Mouse (Mus musculus) midbrain, embryonic 11.5 days (tissue): Measurements from ENCODE around the gene Col25a1. TPM values are rescaled to one million over a fixed set of nuclear protein-coding genes. Genes with fewer than 3 reads are reported as not detected.
A peak's percentile ranks its signal among the peaks of the same experiment; 100 is the strongest.

ENCODE experiments used
- ATAC-seq: fragments of 200-750 bp; cut with Nextera tagmentation; 2 replicates; pipeline ENCODE4 v1.8.0; 2017; ENCODE audit warnings: moderate TSS enrichment, moderate library complexity; ENCODE audit not compliant: low FRiP score
- DNase-seq: peaks from one replicate; pipeline ENCODE4 v3.0.0; 2015; ENCODE audit warnings: low spot score; ENCODE audit errors: missing footprints
- H3K27ac ChIP-seq: fragments of 300-500 bp; sonication (generic); 2 replicates; pipeline ENCODE4 v1.5.1; 2014; ENCODE audit warnings: low read depth, low read length
- H3K27me3 ChIP-seq: fragments of 300-500 bp; sonication (generic); 2 replicates; pipeline ENCODE4 v1.6.1; 2014; ENCODE audit warnings: mild to moderate bottlenecking, low read length, moderate library complexity, mixed read lengths; ENCODE audit not compliant: control insufficient read depth, insufficient read depth
- H3K36me3 ChIP-seq: fragments of 300-500 bp; sonication (generic); 2 replicates; pipeline ENCODE4 v1.6.1; 2014; ENCODE audit warnings: mild to moderate bottlenecking, low read length, moderate library complexity, mixed read lengths; ENCODE audit not compliant: control insufficient read depth, insufficient read depth
- H3K4me1 ChIP-seq: fragments of 300-500 bp; sonication (generic); 2 replicates; pipeline ENCODE4 v1.6.1; 2014; ENCODE audit warnings: low read length; ENCODE audit not compliant: control insufficient read depth, insufficient read depth
- H3K4me2 ChIP-seq: fragments of 300-500 bp; sonication (generic); 2 replicates; pipeline ENCODE4 v1.6.1; 2014; ENCODE audit warnings: mild to moderate bottlenecking, moderate library complexity
- H3K4me3 ChIP-seq: fragments of 300-500 bp; sonication (generic); 2 replicates; pipeline ENCODE4 v1.5.1; 2014; ENCODE audit warnings: low read depth, low read length
- H3K9ac ChIP-seq: fragments of 300-500 bp; sonication (generic); 2 replicates; pipeline ENCODE4 v1.6.1; 2014; ENCODE audit warnings: low read length
- H3K9me3 ChIP-seq: fragments of 300-500 bp; sonication (generic); 2 replicates; pipeline ENCODE4 v1.6.1; 2016; ENCODE audit warnings: low read length; ENCODE audit not compliant: control insufficient read depth
- WGBS: fragments of 180-500 bp; shearing (Covaris S2); extraction: QIAGEN DNeasy Blood & Tissue Kit; methylation state at CpG from one replicate; pipeline ENCODE4 v1.1.7; 2014; 5-methylcytosine and 5-hydroxymethylcytosine counted together
- polyA plus RNA-seq: library from polyadenylated mRNA; unstranded; fragments of >200 nt; fragmentation: Nextera tagmentation; extraction: Ambion mirVana; gene quantifications from 2 replicates; pipeline ENCODE4 v1.2.1, GENCODE M21; 2014

Gene Col25a1
- polyA plus RNA-seq, 1 experiment from 2014 or later, result 3.0 TPM

DNA sequence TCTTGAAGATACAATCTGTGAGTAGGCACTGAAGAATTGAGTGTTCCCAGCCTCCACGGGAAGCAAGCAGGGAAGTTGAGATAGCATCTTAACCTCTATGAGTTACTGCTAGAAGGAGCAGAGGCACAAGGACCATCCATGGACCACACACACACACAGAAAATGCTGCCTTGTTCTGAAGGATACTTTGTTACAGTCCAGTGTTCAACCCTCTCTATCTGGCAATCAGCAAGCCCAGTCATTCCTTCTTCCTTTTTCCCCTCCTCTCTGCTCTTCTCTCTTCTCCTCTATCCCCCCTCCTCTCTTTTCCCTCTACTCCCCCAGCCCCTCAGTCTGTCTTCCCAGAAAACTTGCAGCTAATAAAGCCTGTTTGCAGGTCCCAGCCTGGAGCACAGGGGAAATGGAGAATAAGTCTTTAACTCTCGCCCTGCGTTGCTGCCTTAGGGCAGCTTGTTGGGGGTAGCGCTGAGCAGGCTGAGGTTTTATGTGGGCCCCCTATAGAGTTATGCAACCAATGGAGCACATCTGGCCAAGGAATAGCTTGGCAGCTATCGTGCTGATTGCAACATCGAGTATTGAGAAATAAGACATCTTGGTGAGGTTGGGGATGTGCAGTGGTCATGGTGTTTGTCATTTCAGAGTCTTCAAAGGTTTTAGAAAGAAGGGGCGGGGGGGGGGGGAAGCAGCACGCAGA, 235.8 kb downstream of the Col25a1 start:
- no peaks in the 10 kb centered on the region for H3K36me3 ChIP-seq
- ATAC-seq (no peak), DNase-seq (no peak)
- no peaks in the 10 kb centered on the region for H3K27me3 ChIP-seq
- no peak overlapping the region for H3K27ac ChIP-seq
- no peaks in the 10 kb centered on the region for H3K9me3 ChIP-seq
- H3K4me1 ChIP-seq, result 0 out of 2 replicates have a peak, but pooled peaks cover 4% of the 10 kb centered on the region
- H3K4me2 ChIP-seq, result no peak overlapping the region
- H3K4me3 ChIP-seq, result no peak overlapping the region
- WGBS, result 68% methylated on average over 8 of the region's 8 CpGs
- H3K9ac ChIP-seq, result no peak overlapping the region

DNA sequence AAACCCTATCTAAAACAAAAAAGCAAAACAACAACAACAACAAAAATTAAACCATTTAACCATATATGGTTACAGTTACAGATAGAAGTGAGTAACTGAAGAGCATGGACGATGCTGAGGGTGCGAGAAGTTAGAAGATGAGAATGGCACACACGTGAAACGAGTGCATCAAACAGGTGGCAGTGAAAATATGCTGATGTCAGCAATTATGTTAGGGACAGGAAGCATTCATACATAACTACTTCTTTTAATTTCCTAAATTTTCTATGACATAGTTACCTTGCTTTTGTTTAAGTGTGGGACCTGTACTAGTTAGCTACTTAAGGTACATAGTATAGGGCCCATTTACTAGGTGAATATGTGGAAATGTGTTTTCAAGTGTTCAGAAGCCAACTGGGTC, 237.1 kb downstream of the Col25a1 start:
- H3K4me2 ChIP-seq, result no peak overlapping the region
- H3K36me3 ChIP-seq, result no peaks in the 10 kb centered on the region
- WGBS, result 89% methylated on average over 4 of the region's 4 CpGs
- no peak overlapping the region for H3K27ac ChIP-seq
- no peak overlapping the region for H3K9ac ChIP-seq
- no peaks in the 10 kb centered on the region for H3K9me3 ChIP-seq
- H3K4me3 ChIP-seq, result no peak overlapping the region
- 0 out of 2 replicates have a peak, but pooled peaks cover 4% of the 10 kb centered on the region for H3K4me1 ChIP-seq
- H3K27me3 ChIP-seq, result no peaks in the 10 kb centered on the region
- ATAC-seq (no peak), DNase-seq (no peak)

DNA sequence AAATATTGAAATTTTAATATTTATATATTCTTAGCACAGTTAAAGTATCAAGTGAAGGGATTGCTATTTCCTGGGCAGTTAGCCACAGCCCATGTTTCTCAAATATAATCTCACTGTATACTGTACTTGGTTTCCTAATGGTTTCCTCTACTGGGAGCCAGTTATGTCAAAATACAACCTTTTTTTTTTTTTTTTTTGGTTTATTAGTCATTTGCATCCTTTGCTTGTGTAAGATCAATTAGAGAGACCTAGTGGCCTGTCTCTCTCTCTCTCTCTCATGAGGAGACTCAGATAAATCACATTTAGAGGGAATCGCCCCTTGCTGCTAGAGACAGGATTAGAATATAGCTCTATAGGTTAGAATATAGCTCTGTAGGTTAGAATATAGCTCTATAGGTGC, 237.8 kb downstream of the Col25a1 start:
- Histone ChIP-seq H3K27ac (no peak overlapping the region), H3K27me3 (no peaks in the 10 kb centered on the region), H3K9ac (no peak overlapping the region), H3K9me3 (no peaks in the 10 kb centered on the region), H3K4me3 (no peak overlapping the region), H3K36me3 (no peaks in the 10 kb centered on the region), H3K4me2 (no peak overlapping the region), H3K4me1 (0 out of 2 replicates have a peak, but pooled peaks cover 4% of the 10 kb centered on the region)
- WGBS, result 84% methylated on average over 1 of the region's 1 CpGs
- no peak for ATAC-seq
- no peak for DNase-seq

DNA sequence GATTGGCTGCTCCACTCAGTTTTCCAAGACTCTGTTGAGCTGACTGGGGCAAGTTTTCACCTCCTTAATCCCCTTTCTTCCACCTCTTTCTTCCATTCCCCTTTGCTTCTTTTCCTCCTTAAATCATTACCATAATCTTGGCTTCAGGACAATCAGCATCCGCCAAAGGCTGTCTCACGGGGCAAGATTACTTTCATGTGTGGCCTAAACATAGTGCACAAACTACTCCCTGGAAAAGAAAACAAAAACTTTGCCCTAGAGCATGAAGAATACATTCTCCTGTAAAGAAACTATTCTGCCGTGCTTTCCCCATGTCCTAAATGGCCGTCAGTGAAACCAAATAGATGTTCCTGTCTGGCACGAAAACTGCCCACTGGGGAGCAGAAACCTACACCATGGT, 238.9 kb downstream of the Col25a1 start:
- ATAC-seq, result no peak
- 60% methylated on average over 5 of the region's 5 CpGs for whole genome bisulfite sequencing

DNA sequence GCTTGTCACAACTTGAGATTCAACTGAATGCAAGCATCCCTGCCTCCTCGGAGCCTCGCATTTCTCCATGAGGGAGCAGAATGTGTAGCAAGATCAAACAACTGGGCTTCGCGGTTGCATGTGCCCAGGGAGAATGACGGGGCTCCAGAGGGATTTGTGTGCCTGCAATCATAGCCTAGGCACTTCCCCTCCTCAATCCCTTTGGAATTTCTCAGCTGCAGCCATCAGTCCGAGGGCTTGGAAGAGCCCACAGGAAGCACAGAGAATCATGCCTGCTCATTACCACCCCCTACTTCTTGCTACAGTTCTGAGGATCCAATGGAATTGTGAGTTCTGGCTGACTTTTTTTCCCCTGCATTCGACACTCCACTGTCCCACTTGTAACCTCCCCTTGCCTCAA, 241.8 kb downstream of the Col25a1 start:
- Histone ChIP-seq H3K9ac (no peak overlapping the region), H3K4me1 (0 out of 2 replicates have a peak, but pooled peaks cover 4% of the 10 kb centered on the region), H3K4me3 (no peak overlapping the region), H3K9me3 (no peaks in the 10 kb centered on the region), H3K27me3 (no peaks in the 10 kb centered on the region), H3K36me3 (no peaks in the 10 kb centered on the region), H3K27ac (no peak overlapping the region), H3K4me2 (no peak overlapping the region)
- DNase-seq, result no peak
- 56% methylated on average over 7 of the region's 7 CpGs for WGBS
- no peak for ATAC-seq

More for the DNA sequence above, 238.9 kb downstream of the Col25a1 start:
- 0 out of 2 replicates have a peak, but pooled peaks cover 4% of the 10 kb centered on the region for H3K4me1 ChIP-seq
- H3K36me3 ChIP-seq, result no peaks in the 10 kb centered on the region
- no peak overlapping the region for H3K4me2 ChIP-seq
- H3K9me3 ChIP-seq, result no peaks in the 10 kb centered on the region
- H3K9ac ChIP-seq, result no peak overlapping the region
- H3K27me3 ChIP-seq, result no peaks in the 10 kb centered on the region
- no peak overlapping the region for H3K4me3 ChIP-seq
- no peak overlapping the region for H3K27ac ChIP-seq
- DNase-seq, result no peak

DNA sequence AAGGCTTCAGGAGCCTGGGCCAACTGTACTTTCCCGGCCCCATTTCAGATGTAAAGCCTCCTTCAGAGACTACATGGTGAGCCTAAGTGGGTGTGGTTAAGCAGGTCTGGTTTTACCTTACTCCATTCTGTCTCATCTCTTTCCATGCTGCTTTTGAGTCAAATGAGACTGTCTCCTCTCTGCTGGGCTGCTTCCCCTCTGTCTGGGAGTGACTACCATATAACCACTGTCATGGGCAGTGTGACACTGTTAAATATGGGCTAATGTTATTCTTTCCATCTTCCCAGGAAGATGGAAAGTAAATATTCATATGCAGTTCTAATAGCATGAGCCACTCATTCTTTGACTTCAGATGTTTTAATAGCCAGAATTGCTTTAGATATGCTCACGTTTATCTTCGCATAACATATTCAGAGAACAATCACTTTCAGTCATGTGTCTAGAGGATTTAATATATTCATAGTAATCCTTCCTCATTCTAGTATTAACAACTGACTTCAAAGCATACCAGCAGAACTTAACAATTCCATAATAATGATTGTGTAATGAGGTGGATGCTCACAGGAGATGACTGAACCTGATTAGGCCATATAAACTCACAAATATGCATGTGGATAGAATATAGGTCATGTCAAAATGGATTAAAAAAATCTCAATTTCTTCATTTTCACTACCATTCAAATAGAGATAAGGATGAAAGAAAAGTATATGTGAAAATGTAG, 243.5 kb downstream of the Col25a1 start:
- no peak for ATAC-seq

DNA sequence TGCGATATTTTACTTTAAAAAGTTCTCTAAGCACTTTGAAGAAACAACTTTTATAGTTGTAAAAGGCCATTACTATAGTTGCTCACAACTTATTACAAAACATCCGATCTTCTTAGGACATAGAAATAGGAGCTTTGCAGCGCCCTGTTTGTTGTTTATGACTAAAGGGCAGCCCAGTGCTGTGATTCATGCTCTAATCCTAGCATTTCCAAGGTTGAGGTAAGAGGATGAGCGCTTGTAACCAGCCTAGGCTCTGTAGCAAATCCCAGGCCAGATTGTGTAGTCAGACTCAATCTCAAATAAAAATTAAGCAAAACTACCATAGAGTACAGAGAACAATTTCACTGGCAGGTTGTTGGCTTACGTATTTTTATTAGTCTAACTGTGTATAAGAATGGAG, 246.5 kb downstream of the Col25a1 start:
- Histone ChIP-seq H3K4me3 (no peak overlapping the region), H3K4me2 (no peak overlapping the region), H3K27ac (no peak overlapping the region), H3K27me3 (no peaks in the 10 kb centered on the region), H3K9ac (no peak overlapping the region), H3K9me3 (no peaks in the 10 kb centered on the region), H3K36me3 (no peaks in the 10 kb centered on the region), H3K4me1 (no peaks in the 10 kb centered on the region)
- DNase-seq, result no peak
- ATAC-seq, result no peak
- 93% methylated on average over 5 of the region's 5 CpGs for WGBS

More for the DNA sequence above, 243.5 kb downstream of the Col25a1 start:
- Histone ChIP-seq H3K9ac (no peak overlapping the region), H3K9me3 (no peaks in the 10 kb centered on the region), H3K27ac (no peak overlapping the region), H3K27me3 (no peaks in the 10 kb centered on the region), H3K4me1 (0 out of 2 replicates have a peak, but pooled peaks cover 1% of the 10 kb centered on the region), H3K4me3 (no peak overlapping the region), H3K4me2 (no peak overlapping the region), H3K36me3 (no peaks in the 10 kb centered on the region)
- WGBS, result 85% methylated on average over 3 of the region's 3 CpGs
- no peak for DNase-seq

DNA sequence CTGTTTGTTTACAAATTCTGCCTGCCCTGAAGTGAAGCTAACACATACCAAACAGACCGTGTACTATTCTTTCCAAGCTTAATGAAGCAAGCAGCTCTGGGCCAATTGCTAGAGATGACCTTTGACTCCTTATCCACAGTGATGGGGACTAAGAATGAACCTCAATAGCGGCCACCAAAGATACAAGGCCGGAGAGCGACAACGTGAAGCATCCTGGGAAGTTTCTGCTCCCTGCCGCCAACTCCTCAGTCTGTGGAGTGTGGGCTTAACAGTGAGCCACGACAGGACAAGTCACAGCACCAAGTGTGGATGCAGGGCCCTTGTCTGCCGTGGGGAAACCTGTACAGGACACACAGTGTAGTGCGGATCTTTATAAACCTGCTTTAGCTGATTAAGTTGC, 247.3 kb downstream of the Col25a1 start:
- Histone ChIP-seq H3K4me3 (no peak overlapping the region), H3K4me1 (no peaks in the 10 kb centered on the region), H3K27me3 (no peaks in the 10 kb centered on the region), H3K27ac (no peak overlapping the region), H3K9me3 (no peaks in the 10 kb centered on the region), H3K4me2 (no peak overlapping the region), H3K36me3 (no peaks in the 10 kb centered on the region), H3K9ac (no peak overlapping the region)
- ATAC-seq, result peak; percentile 44; the same call in 1 of the 2 replicates
- no peak for DNase-seq
- 50% methylated on average over 9 of the region's 9 CpGs for WGBS

DNA sequence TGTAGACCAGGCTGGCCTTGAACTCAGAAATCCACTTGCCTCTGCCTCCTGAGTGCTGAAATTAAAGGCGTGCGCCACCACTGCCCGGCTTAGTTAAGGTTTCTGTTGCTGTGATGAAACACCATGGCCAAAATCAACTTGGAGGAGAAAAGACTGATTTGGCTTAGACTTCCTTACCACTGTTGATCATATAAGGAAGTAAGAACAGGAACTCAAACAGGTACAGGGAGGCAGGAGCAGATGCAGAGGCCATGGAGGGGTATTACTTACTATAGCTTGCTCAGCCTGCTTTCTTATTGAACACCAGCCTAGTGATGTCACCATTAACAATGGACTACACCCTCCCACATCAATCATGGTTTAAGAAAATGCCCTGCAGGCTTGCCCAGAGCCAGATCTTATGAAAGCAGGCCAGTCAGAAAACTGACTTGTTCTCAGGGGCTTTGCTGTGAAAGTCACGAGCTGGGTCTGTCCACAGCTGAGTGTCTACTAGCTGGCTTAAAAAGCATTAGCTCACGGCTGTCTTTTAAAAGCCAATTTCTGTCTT, 249.1 kb downstream of the Col25a1 start:
- Histone ChIP-seq H3K9ac (no peak overlapping the region), H3K4me3 (no peak overlapping the region), H3K4me1 (no peaks in the 10 kb centered on the region), H3K9me3 (no peaks in the 10 kb centered on the region), H3K27ac (no peak overlapping the region), H3K4me2 (no peak overlapping the region), H3K27me3 (no peaks in the 10 kb centered on the region), H3K36me3 (no peaks in the 10 kb centered on the region)
- peak; percentile 81 for DNase-seq
- ATAC-seq, result peak; percentile 48; the same call in 1 of the 2 replicates
- 71% methylated on average over 5 of the region's 5 CpGs for WGBS
